Mouse (Mus musculus): Measurements from ENCODE around the gene Nsun3.

GRCm38 (mm10) chr16:62778282-62778681 lies 8.3 kb downstream of the Nsun3 start:
- no peak for TF ChIP-seq CTCF (IDR thresholded peaks at IDR 0.05; ENCODE audit: low read depth, low read length)
- no peak for TF ChIP-seq POLR2A (IDR thresholded peaks at IDR 0.05; ENCODE audit: extremely low read depth, insufficient read depth, low read length)
